Mouse (Mus musculus) midbrain, postnatal 0 days (tissue): ENCODE measurements around the gene Sult4a1. TPM values are rescaled to one million over a fixed set of nuclear protein-coding genes. Genes with fewer than 3 reads are reported as not detected.
A peak's percentile ranks its signal among the peaks of the same experiment; 100 is the strongest.

Source experiments
- ATAC-seq: fragments of 200-750 bp; cut with Nextera tagmentation; 2 replicates; pipeline ENCODE4 v1.8.0; 2017; ENCODE audit warnings: moderate number of reproducible peaks, mild to moderate bottlenecking, moderate TSS enrichment, moderate library complexity; ENCODE audit not compliant: low FRiP score
- DNase-seq: peaks from one replicate; pipeline ENCODE4 v3.0.0-alpha.2; 2015; ENCODE audit warnings: low spot score
- H3K27ac ChIP-seq: fragments of 300-500 bp; sonication (generic); 2 replicates; pipeline ENCODE4 v1.5.1; 2014; ENCODE audit warnings: low read depth, mild to moderate bottlenecking, low read length, mixed read lengths
- H3K27me3 ChIP-seq: fragments of 300-500 bp; sonication (generic); 2 replicates; pipeline ENCODE4 v1.6.1; 2014; ENCODE audit warnings: low read length, control low read depth, mixed read lengths; ENCODE audit not compliant: insufficient read depth
- H3K36me3 ChIP-seq: fragments of 300-500 bp; sonication (generic); 2 replicates; pipeline ENCODE4 v1.6.1; 2014; ENCODE audit warnings: low read length, control low read depth, mixed read lengths; ENCODE audit not compliant: insufficient read depth
- H3K4me1 ChIP-seq: fragments of 300-500 bp; sonication (generic); 2 replicates; pipeline ENCODE4 v1.6.1; 2014; ENCODE audit warnings: mild to moderate bottlenecking, control low read depth, antibody characterized with exemption, low read length, mixed read lengths; ENCODE audit not compliant: insufficient read depth
- H3K4me2 ChIP-seq: fragments of 300-500 bp; sonication (generic); 2 replicates; pipeline ENCODE4 v1.6.1; 2014; ENCODE audit warnings: low read depth, mild to moderate bottlenecking, low read length, mixed read lengths; ENCODE audit not compliant: poor library complexity, severe bottlenecking
- H3K4me3 ChIP-seq: fragments of 300-500 bp; sonication (generic); 2 replicates; pipeline ENCODE4 v1.5.1; 2014; ENCODE audit warnings: low read depth, mild to moderate bottlenecking, low read length, moderate library complexity
- H3K9ac ChIP-seq: fragments of 300-500 bp; sonication (generic); replicated peaks from 2 replicates; pipeline ENCODE4 v1.6.1; 2014; ENCODE audit warnings: mild to moderate bottlenecking, low read length, moderate library complexity, mixed read lengths; ENCODE audit not compliant: poor library complexity, severe bottlenecking
- H3K9me3 ChIP-seq: fragments of 300-500 bp; sonication (generic); 2 replicates; pipeline ENCODE4 v1.6.1; 2016; ENCODE audit warnings: low read length, control low read depth
- CTCF ChIP-seq: IDR thresholded peaks from 2 replicates; pipeline ENCODE4 v1.5.1; 2016; ENCODE audit warnings: antibody characterized with exemption, mild to moderate bottlenecking
- WGBS: fragments of 180-500 bp; shearing (Covaris S2); extraction: QIAGEN DNeasy Blood & Tissue Kit; methylation state at CpG from one replicate; pipeline ENCODE4 v1.1.7; 2014; 5-methylcytosine and 5-hydroxymethylcytosine counted together
- polyA plus RNA-seq: library from polyadenylated mRNA; unstranded; fragments of >200 nt; fragmentation: Nextera tagmentation; extraction: Ambion mirVana; gene quantifications from 2 replicates; pipeline ENCODE4 v1.2.1, GENCODE M21; 2015
- total RNA-seq: library from RNA; depleted of rRNA; stranded (reverse); fragments of >200 nt; gene quantifications from 2 replicates; pipeline ENCODE4 v1.2.3, GENCODE M21; 2014

Sult4a1 gene
- total and polyA plus RNA-seq, 2 experiments from 2014 or later: 139 to 208 TPM

DNA sequence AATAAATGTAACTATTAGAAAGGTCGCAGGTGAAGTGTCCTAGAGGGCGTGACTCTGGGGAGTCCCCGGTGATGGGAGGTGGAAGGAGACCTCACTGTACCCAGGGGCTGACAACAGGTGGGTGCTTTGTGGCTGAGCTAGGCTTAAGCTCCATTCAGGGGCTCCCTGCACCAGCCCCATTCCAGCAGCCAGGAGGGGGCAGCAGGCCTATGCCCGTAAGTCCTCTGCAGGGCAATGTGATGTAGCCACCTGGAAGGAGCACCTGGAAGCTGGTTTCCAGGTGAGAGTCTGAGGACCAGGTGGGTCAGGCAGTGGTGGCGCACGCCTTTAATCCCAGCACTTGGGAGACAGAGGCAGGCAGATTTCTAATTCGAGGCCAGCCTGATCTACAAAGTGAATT is 18.5 kb upstream of the Sult4a1 start:
- Histone ChIP-seq H3K9ac (no peak overlapping the region), H3K4me3 (no peak overlapping the region), H3K27ac (no peak overlapping the region), H3K4me1 (no peaks in the 10 kb centered on the region), H3K4me2 (no peak overlapping the region), H3K36me3 (no peaks in the 10 kb centered on the region), H3K9me3 (no peaks in the 10 kb centered on the region), H3K27me3 (no peaks in the 10 kb centered on the region; the same call in 1 of the 2 replicates)
- TF ChIP-seq CTCF: peak; percentile 23; the same call in 1 of the 2 replicates
- ATAC-seq (no peak), DNase-seq (no peak)
- 76% methylated on average over 7 of the region's 7 CpGs for WGBS

DNA sequence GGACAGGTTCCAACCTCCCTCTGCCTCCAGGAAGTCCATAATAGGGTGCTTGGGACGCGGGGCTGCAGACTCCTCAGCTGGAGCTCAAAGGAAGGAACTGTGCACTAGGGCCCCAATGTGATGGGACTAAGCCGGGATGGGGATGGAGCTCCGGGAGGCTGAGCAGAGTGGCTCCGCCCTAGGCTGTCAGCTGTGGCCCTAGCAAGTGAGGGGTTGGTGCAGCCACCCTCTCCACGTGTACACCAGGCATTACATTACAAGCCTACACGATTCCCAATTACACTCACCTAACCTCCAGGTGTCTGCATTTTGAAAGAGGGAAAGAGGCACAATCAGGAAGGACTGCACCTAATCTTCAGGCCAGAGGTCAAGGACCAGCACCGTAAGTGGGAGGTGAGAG is 17.5 kb upstream of the Sult4a1 start, which contains the start of gene Pnpla5:
Pnpla5 (minus strand) TSS at position 101 of the 400 bp plus-strand sequence.
- Histone ChIP-seq H3K9me3 (no peaks in the 10 kb centered on the region), H3K27ac (no peak within 1 kb of the TSS), H3K4me1 (no peaks in the 10 kb centered on the region), H3K36me3 (no peaks in the 10 kb centered on the region), H3K4me2 (no peak within 1 kb of the TSS), H3K9ac (no peak within 1 kb of the TSS), H3K4me3 (no peak within 1 kb of the TSS), H3K27me3 (no peaks in the 10 kb centered on the region; the same call in 1 of the 2 replicates)
- TF ChIP-seq CTCF: no peak
- no peak for ATAC-seq
- 68% methylated on average over 8 of the region's 8 CpGs for WGBS
- DNase-seq: no peak

DNA sequence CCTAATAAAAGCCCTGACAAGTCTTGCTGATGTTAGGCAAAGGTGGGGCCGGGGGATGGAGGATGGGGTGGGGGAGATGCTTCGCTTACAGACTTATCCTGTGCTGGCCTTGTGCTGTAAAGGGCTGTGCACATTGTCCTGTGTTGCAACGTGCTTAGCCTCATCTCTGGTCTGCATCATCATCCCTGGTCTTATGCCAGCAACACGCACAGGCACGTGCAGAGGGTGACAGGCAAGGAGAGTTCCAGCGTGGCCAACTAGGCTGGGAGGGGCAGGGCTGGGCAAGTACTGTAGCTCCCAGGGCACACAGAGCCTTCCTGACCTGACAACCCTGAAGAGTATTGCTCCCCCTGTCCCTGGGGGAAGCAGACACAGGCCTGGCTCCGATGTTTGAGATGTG is 15.5 kb upstream of the Sult4a1 start:
- ATAC-seq: no peak
- WGBS: 87% methylated on average over 7 of the region's 7 CpGs
- Histone ChIP-seq H3K9ac (no peak overlapping the region), H3K4me3 (no peak overlapping the region), H3K4me1 (no peaks in the 10 kb centered on the region), H3K36me3 (no peaks in the 10 kb centered on the region), H3K4me2 (no peak overlapping the region), H3K9me3 (no peaks in the 10 kb centered on the region), H3K27me3 (no peaks in the 10 kb centered on the region), H3K27ac (no peak overlapping the region)
- TF ChIP-seq CTCF: no peak
- DNase-seq: no peak

DNA sequence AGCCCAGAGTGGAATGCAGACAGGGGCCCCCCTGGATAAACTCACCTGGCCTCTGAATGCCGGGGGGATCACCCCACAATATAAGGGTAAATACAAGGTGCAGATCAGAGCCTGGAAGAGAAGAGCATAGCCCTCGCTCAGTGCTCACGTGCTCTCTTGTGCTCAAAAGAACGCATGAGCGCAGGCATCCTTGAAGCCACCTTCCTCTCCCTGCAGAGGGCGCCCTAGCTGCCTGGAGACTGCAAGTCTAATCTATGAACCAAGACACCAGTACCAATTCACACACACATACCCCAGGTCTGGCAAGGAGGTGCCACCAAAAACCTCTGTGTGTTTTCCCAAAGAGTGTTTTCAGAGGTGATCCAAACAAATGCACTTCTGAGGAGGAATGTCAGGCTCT is 15.1 kb upstream of the Sult4a1 start:
- H3K4me1 ChIP-seq: no peaks in the 10 kb centered on the region
- no peak overlapping the region for H3K4me2 ChIP-seq
- ATAC-seq (no peak), DNase-seq (no peak)
- 25% methylated on average over 6 of the region's 6 CpGs for WGBS
- peak; percentile 65 for TF ChIP-seq CTCF
- H3K27ac ChIP-seq: no peak overlapping the region
- no peaks in the 10 kb centered on the region for H3K27me3 ChIP-seq
- H3K4me3 ChIP-seq: no peak overlapping the region
- H3K9me3 ChIP-seq: no peaks in the 10 kb centered on the region
- no peaks in the 10 kb centered on the region for H3K36me3 ChIP-seq
- no peak overlapping the region for H3K9ac ChIP-seq

- TF ChIP-seq CTCF: no peak
- no peak overlapping the region for H3K9ac ChIP-seq
- no peak for ATAC-seq
- no peak overlapping the region for H3K4me2 ChIP-seq
- WGBS: 90% methylated on average over 1 of the region's 1 CpGs
- no peaks in the 10 kb centered on the region for H3K4me1 ChIP-seq
- no peak for DNase-seq
- H3K27me3 ChIP-seq: no peaks in the 10 kb centered on the region
- no peaks in the 10 kb centered on the region for H3K9me3 ChIP-seq
- no peaks in the 10 kb centered on the region for H3K36me3 ChIP-seq
- no peak overlapping the region for H3K27ac ChIP-seq
- H3K4me3 ChIP-seq: no peak overlapping the region
Measured at GRCm38 (mm10) chr15:84116466-84116865, 10.9 kb upstream of the Sult4a1 start.

DNA sequence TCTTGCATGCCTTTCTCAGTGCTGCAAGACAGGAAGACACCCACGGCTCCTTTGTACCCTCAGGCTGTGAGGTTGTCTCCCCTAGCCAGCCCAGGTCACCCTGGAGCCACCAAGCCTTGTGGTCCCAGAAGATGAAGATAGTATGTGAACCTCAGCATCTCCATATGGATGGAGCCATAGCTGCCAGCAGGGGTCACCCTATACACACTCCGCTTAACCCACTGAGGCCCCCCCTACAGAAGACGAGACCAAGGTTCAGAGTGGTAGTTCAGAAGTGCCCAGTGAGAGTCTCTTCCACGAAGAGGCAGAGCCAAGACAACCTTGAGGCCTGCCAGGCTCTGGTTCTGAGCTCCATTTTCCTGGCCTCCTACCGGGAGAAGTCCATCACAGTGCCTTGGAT is 10.2 kb upstream of the Sult4a1 start:
- no peak for ATAC-seq
- no peaks in the 10 kb centered on the region for H3K4me1 ChIP-seq
- peak; percentile 74 for TF ChIP-seq CTCF
- no peak overlapping the region for H3K4me2 ChIP-seq
- no peaks in the 10 kb centered on the region for H3K9me3 ChIP-seq
- WGBS: 58% methylated on average over 5 of the region's 5 CpGs
- no peaks in the 10 kb centered on the region for H3K36me3 ChIP-seq
- DNase-seq: peak; percentile 27
- H3K4me3 ChIP-seq: no peak overlapping the region
- H3K27me3 ChIP-seq: no peaks in the 10 kb centered on the region
- no peak overlapping the region for H3K9ac ChIP-seq
- H3K27ac ChIP-seq: no peak overlapping the region
